Mouse (Mus musculus): Measurements from ENCODE around the gene Maml1. TPM values are rescaled to one million over a fixed set of nuclear protein-coding genes. Genes with fewer than 3 reads are reported as not detected.
"Not testable (repeated sequence)": the region's sequence is repeated elsewhere in the genome, so short reads cannot be mapped to it uniquely, and the experiment has no call there.

Maml1 gene
- 10 to 100 TPM; 19.2 to 20.3 TPM for total RNA-seq (2021)

GRCm38 (mm10) chr11:50292190-50292855 is at the start of gene Maml1:
Maml1 (minus strand) TSS chr11:50292311.
- DNase-seq: peak; percentile 98 to 99
- intact Hi-C loops (cut with DNase I): loop anchor here (2.0 to 5.0 kb wide), 3 partner anchors 22 to 85 kb away; partner anchors contain the start of genes Hnrnph1 and Ltc4s

GRCm38 (mm10) chr11:50336891-50337290 is 44.8 kb upstream of the Maml1 start:
- intact Hi-C loops (cut with DNase I): no loop called here
- DNase-seq: no peak

- intact Hi-C loops (cut with DNase I): no loop called here
- DNase-seq: no peak
Observed at GRCm38 (mm10) chr11:50336126-50336525, 44.0 kb upstream of the Maml1 start.

GRCm38 (mm10) chr11:50333181-50333580 is 41.1 kb upstream of the Maml1 start:
- intact Hi-C loops (cut with DNase I): no loop called here
- DNase-seq: peak in 1 of 2 experiments; percentile 13

- intact Hi-C loops (cut with DNase I): no loop called here
- DNase-seq: no peak
Observed at GRCm38 (mm10) chr11:50329378-50329777, 37.3 kb upstream of the Maml1 start.

- no peak for DNase-seq
- intact Hi-C loops (cut with DNase I): no loop called here
Observed at GRCm38 (mm10) chr11:50328075-50328625, 36.0 kb upstream of the Maml1 start.

- intact Hi-C loops (cut with DNase I): no loop called here
- no peak for DNase-seq
Observed at GRCm38 (mm10) chr11:50326302-50326966, 34.3 kb upstream of the Maml1 start.

GRCm38 (mm10) chr11:50325496-50326301 is 33.6 kb upstream of the Maml1 start, which contains the start of gene Canx:
Canx (minus strand) TSS chr11:50325673.
- intact Hi-C loops (cut with DNase I): no loop called here

GRCm38 (mm10) chr11:50324751-50325471 is 32.8 kb upstream of the Maml1 start:
- no peak for DNase-seq
- intact Hi-C loops (cut with DNase I): loop anchor here (5.0 kb wide), 1 partner anchor 37 kb away; no protein-coding TSS in a partner anchor

More at GRCm38 (mm10) chr11:50325496-50326301, 33.6 kb upstream of the Maml1 start, which contains the start of gene Canx:
- DNase-seq: peak; percentile 99

- intact Hi-C loops (cut with DNase I): loop anchor here (5.0 kb wide), 1 partner anchor 38 kb away; no protein-coding TSS in a partner anchor
- DNase-seq: peak; percentile 4
Observed at GRCm38 (mm10) chr11:50323843-50324242, 31.7 kb upstream of the Maml1 start.

- intact Hi-C loops (cut with DNase I): loop anchor here (5.0 kb wide), 1 partner anchor 40 kb away; no protein-coding TSS in a partner anchor
- no peak for DNase-seq
Observed at GRCm38 (mm10) chr11:50322345-50322744, 30.2 kb upstream of the Maml1 start.

- DNase-seq: no peak
- intact Hi-C loops (cut with DNase I): loop anchor here (5.0 kb wide), 1 partner anchor 41 kb away; no protein-coding TSS in a partner anchor
Observed at GRCm38 (mm10) chr11:50321239-50321638, 29.1 kb upstream of the Maml1 start.

- intact Hi-C loops (cut with DNase I); DNase-seq: not testable (repeated sequence)
Observed at GRCm38 (mm10) chr11:50319343-50319742, 27.2 kb upstream of the Maml1 start.

- no peak for DNase-seq
- intact Hi-C loops (cut with DNase I): no loop called here
Observed at GRCm38 (mm10) chr11:50312803-50313202, 20.7 kb upstream of the Maml1 start.

- intact Hi-C loops (cut with DNase I): no loop called here
- DNase-seq: no peak
Observed at GRCm38 (mm10) chr11:50303406-50303805, 11.3 kb upstream of the Maml1 start.

- peak; percentile 67 to 71 for DNase-seq
- intact Hi-C loops (cut with DNase I): loop anchor here (2.0 to 5.0 kb wide), 3 partner anchors 23 to 86 kb away; partner anchors contain the start of genes Hnrnph1 and Ltc4s
Observed at GRCm38 (mm10) chr11:50291321-50292165, 568 bp downstream of the Maml1 start.

- no peak for DNase-seq
- intact Hi-C loops (cut with DNase I): loop anchor here (5.0 kb wide), 2 partner anchors 53 to 87 kb away; partner anchors contain the start of genes Hnrnph1 and Ltc4s
Observed at GRCm38 (mm10) chr11:50290486-50291225, 1.5 kb downstream of the Maml1 start.

GRCm38 (mm10) chr11:50286428-50286827 is 5.7 kb downstream of the Maml1 start:
- intact Hi-C loops (cut with DNase I): no loop called here

More at GRCm38 (mm10) chr11:50286428-50286827, 5.7 kb downstream of the Maml1 start:
- DNase-seq: no peak
